Mouse (Mus musculus): ENCODE results near the gene Olfr1368. TPM values are rescaled to one million over a fixed set of nuclear protein-coding genes. Genes with fewer than 3 reads are reported as not detected.

The Olfr1368 gene
- not detected in 2 replicates for total RNA-seq (2015)
- total RNA-seq (2017): not detected in 2 replicates

GRCm38 (mm10) chr13:21145767-21146166 is at the start of gene Olfr1368:
Gene Olfr1368, minus strand, starts transcription at chr13:21145867.
- ATAC-seq (replicated peaks; ENCODE audit: poor library complexity): no peak

DNA sequence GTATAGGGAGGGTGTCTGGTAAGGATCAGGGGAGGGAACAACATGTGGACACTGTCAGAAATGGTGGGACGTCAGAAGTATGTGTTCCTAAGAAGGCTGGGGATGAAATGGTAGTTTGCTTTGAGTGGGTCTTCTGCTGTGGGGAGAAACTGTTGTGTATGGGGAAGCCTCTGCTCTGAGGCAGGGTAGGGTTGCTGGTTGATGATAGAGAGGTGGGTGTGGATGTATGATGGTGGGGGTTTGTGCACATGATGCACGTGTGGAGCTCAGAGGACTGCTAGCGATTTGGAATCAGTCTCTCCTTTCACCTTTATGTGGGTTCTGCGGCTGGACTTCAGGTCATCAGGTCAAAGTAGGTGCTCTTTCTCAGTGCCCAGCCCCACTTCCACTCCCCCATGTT is 39.9 kb upstream of the Olfr1368 start:
- no peak for ATAC-seq (replicated peaks; ENCODE audit: poor library complexity)

GRCm38 (mm10) chr13:21183661-21184060 is 38.0 kb upstream of the Olfr1368 start:
- no peak for ATAC-seq (replicated peaks; ENCODE audit: poor library complexity)

DNA sequence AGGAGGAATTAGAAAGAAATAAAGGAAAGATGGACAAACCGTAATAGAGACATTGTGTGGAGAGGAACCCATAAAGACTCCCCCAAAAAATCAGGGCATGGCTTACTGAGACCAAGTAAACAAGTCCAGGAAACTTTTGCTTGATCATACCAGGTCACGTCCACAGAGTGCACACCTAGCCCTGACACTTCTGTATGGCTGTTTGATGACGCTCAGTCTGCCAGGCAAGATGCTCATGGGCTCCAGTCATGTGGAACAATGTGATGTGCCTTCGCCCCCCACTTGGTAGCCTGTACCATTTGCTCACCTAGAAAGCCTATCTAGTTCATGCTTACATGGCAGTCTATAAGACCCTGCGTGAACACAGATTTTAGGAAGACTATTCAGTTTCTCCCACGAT is 37.4 kb upstream of the Olfr1368 start:
- no peak for ATAC-seq (replicated peaks; ENCODE audit: poor library complexity)

GRCm38 (mm10) chr13:21181996-21182395 is 36.3 kb upstream of the Olfr1368 start:
- ATAC-seq (replicated peaks; ENCODE audit: poor library complexity): no peak

GRCm38 (mm10) chr13:21180551-21181530 is 35.2 kb upstream of the Olfr1368 start:
- peak; percentile 34 for ATAC-seq (replicated peaks; ENCODE audit: poor library complexity)

DNA sequence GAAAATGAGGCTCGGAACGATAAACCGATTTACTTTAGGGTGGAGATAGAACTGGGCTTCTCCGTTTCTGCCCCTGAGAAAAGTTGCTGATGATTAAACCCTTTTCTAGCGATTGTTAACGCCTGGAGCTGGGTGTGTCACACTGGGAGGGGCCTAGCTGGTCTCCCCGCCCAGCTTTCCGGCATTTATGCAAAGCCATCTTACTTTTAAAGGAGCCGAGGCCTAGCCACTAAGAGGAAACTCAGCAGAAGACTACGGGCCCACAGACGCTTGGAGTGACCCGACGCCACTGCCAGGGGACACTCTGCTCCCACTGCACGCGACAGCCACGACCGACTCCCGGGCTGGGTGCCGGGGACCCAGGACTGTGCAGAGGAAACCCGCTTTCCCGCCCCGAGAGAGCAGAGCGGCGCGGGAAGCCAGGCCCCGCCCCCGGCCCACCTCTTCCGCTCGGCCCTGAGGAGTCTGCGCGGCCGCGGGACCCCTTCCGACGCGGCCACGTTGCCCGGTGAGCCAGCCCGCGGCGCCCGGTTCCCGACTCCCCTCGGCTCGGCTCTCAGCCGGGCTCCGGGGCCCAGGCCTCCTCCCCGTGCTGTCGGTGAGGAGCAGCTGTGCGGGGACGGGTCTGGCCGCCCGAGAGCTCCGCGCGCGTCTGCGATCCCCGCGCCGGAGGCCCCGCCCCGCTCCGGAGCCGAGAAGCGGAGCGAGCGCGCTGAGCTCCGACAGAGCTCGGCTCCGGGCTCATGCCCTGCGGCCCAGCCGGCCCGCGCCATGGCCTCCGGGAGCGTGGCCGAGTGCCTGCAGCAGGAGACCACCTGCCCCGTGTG is 34.3 kb upstream of the Olfr1368 start:
- peak; percentile 73 for ATAC-seq (replicated peaks; ENCODE audit: poor library complexity)

DNA sequence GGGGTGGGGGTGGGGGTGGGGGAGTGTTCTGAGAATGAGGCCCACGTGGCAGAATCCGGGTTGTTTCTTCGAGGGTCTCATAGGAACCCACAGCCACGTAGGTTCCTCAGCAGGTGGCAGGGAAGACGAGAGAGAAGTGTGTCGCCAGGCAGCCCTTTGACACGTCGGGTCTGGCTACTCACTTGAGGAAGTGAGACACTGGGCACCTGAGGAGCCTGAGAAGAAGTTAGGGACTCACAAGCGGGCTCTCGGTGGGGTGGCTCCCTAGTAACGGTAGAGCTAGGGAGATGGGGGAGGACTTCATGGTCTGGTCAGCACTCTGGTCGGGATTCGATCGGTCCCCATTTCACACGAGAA is 33.7 kb upstream of the Olfr1368 start, which contains the start of gene Trim27:
Gene Trim27 (plus strand): TSS at position 79 of the 357 bp plus-strand sequence.
- ATAC-seq (replicated peaks; ENCODE audit: poor library complexity): peak; percentile 62

DNA sequence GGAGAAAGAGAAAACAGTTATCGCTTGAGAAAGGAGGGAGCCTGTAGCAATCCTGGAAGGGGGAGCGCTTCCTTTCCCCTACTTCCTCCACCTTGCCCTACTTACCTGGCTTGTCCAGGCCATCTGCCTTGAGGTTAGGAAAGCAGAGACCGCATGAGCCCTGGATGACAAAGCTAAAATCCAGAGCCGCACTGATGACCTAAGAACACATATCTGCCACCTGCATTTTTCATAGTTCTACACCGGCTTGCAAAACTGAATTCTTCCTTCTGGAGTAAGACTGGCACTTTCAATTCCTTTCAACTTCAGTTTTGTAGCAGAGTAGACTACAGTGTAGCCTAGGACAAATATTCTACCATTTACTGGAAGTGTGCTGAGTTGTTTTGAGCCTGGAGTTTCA is 32.7 kb upstream of the Olfr1368 start:
- peak; percentile 16 for ATAC-seq (replicated peaks; ENCODE audit: poor library complexity)

DNA sequence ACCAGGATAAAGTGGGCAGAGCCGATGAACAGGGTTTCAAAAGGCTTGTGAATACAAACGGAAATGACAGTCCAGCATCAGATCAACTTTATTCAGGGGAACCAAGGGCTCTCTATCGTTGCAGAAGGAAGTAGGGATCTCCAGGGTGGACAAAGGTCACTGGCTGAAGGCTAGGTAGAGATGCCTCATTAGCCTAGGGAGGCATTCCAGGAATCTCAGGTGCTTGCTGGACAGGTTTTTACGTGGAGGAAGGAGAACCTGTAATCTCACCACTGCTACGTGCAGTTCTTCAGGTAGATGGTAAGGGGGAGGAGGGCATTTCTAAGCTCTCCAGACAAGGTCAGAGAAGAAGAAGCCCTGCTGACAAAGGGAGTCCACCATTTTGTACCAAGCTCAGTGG is 32.0 kb upstream of the Olfr1368 start:
- no peak for ATAC-seq (replicated peaks; ENCODE audit: poor library complexity)

DNA sequence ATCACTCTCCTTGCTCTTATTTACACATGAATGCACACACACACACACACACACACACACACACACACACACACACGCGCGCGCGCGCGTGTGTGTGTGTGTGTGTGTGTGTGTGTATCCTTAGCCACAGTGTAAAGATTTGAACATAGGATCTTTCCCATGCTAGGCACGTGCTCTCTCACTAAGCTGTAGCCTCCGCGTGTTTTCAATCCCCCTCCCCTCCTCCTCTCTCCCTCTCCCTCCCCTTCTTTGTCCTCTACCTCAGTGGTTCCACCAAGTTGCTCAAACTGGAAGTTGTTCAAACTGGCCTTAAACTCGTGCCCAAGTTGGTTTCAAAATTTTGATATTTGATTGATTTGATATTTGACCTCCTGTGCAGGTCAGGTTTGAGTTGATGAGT is 31.1 kb upstream of the Olfr1368 start:
- ATAC-seq (replicated peaks; ENCODE audit: poor library complexity): no peak

GRCm38 (mm10) chr13:21173072-21173471 is 27.4 kb upstream of the Olfr1368 start:
- peak; percentile 12 for ATAC-seq (replicated peaks; ENCODE audit: poor library complexity)

DNA sequence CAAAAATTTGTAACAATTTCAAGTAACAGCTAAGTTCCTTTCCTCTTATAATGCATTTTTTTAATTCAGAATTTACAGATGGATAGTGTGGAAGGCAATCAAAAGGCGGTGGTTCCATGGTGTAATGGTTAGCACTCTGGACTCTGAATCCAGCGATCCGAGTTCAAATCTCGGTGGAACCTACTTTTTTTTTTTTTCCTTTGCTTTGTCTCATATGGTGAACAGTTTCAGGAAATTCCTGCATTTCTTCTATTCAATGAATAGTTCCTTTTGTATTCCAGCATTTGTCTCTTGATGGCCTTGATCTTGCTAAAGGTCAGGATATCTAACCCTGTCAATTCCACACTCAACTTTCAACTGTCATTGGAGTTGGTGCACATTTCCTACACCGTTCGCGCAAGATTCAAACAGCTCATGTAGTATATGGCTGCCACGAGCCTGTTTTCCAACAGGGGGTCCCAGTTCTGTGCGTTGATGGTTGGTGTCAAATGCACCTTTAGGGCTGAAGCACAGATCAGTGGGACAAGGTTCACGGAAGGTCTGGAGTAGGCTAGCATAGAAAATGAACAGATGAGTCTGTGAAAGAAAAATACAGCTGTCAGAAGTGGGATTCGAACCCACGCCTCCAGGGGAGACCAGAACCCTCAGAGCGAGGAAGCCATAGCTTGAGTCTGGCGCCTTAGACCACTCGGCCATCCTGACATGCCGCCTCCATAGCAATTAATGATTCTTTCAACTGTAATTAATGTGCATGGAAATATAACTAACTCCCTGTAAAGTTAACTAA is 26.8 kb upstream of the Olfr1368 start:
- peak; percentile 56 for ATAC-seq (replicated peaks; ENCODE audit: poor library complexity)

- ATAC-seq (replicated peaks; ENCODE audit: poor library complexity): no peak
These were observed 26.0 kb upstream of the Olfr1368 start for GRCm38 (mm10) chr13:21171600-21172150.

DNA sequence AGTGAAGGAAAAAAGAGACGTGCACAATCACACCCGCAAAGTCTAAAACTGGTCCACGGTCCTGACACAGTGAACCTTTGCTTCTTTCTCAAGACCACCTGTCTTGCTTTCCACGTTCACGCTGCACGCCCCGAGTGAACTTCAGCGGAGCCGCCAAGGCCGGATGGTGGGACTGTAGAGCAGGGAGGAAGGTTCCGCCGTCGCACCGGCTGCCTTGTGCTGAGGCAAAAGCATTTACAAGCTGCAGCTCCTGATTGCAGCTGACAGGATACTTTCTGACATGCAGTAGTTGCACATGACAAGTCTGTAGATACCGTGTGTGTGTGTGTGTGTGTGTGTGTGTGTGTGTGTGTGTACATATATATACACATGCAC is 25.5 kb upstream of the Olfr1368 start:
- no peak for ATAC-seq (replicated peaks; ENCODE audit: poor library complexity)

GRCm38 (mm10) chr13:21170431-21171155 is 24.9 kb upstream of the Olfr1368 start:
- ATAC-seq (replicated peaks; ENCODE audit: poor library complexity): no peak

DNA sequence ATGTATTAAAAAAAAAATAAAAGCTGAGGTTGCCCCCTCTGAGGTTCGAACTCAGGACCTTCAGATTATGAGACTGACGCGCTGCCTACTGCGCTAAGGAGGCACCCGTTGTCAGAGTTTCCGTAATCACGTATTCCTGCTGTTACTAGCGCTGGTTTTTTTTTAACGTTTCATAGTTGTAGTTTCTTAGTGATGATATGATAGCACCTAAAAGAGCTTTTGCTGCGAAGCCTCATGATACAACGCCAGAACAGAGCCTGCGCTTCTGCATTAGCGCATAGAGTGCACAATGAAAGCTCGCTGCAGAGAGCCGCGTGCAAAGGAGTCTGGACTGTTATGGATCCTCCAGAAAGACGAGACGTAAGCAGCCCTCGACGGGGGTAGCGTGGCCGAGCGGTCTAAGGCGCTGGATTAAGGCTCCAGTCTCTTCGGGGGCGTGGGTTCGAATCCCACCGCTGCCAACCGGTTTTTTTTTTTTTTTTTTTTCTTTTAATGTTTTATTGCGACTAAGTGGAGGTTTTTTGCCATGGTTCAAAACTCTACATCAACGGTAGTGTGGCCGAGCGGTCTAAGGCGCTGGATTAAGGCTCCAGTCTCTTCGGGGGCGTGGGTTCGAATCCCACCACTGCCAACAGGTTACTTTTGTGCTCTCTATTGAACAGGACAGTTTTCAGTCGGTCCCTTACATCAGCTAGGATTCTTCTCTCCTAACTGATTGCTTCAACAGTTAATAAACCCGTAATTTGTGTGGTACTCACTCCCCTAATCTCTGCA is 24.2 kb upstream of the Olfr1368 start:
- peak; percentile 40 for ATAC-seq (replicated peaks; ENCODE audit: poor library complexity)

DNA sequence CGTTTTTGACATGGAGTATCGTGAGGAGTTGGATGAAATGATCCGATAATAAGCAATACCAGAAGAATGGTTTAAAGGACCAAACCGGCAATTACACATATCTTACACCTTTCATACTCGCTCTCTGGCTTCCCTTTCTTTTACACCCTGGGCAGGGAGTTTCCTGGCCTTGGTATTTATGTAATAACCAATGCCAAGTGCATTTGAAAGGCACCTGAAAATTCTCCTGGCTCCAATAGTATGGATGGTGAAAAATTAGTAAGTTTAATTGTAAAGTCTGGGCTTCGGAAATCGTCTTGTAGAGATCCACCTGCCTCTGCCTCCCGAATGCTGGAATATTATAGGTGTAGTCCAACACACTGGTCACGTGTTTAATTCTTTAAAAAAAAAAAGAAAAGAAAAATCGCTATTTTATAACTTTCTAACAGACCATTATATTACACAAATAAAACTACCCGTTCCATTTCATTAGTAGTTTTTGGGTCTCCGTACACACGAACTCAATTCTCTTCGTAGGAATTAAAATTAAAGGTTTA is 23.5 kb upstream of the Olfr1368 start:
- no peak for ATAC-seq (replicated peaks; ENCODE audit: poor library complexity)

Measured in megakaryocyte progenitor cell, adult 5-6 weeks (primary cell).